Mouse (Mus musculus) spleen, embryonic (tissue): ENCODE data around the gene Golim4.
"Not testable (repeated sequence)": the region's sequence is repeated elsewhere in the genome, so short reads cannot be mapped to it uniquely, and the experiment has no call there.

Source experiments
- CTCF ChIA-PET: fragments of 350-600 bp; sonication (Branson Sonifier 250); formaldehyde crosslinking; loops from one replicate; lab custom pipeline; 2022; lab: Charles Lee

The Golim4 gene

GRCm38 (mm10) chr3:75956551-75957302 lies at the start of gene Golim4:
Golim4 (minus strand) TSS chr3:75956949.
- CTCF ChIA-PET = interaction anchor here (0.6 kb wide), 1 partner anchor 35 kb away, joined by 3 read pairs; no protein-coding TSS in a partner anchor

DNA sequence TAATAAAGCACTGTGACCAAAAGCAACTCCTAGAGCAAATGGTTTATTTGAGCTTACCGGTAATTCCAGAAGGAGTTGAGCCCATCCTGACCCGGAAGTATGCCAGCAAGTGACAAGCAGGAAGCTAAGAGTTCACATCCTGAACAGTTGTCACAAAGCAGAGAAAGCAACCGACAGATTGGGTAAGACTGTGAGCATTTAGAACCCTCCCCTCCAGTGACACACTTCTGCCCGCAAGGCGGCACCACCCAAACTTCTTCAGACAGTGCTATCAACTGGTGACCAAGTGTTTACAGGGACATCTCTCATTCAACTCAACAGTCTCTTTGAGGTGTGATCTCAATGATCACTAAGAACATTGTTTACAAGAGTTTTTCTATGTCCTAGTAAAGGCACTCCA lies 48.9 kb upstream of the Golim4 start:
- CTCF ChIA-PET = interaction anchor here (0.6 kb wide), 1 partner anchor 95 kb away, joined by 4 read pairs; no protein-coding TSS in a partner anchor

GRCm38 (mm10) chr3:76001156-76001555 lies 44.4 kb upstream of the Golim4 start:
- CTCF ChIA-PET = no interaction called here

DNA sequence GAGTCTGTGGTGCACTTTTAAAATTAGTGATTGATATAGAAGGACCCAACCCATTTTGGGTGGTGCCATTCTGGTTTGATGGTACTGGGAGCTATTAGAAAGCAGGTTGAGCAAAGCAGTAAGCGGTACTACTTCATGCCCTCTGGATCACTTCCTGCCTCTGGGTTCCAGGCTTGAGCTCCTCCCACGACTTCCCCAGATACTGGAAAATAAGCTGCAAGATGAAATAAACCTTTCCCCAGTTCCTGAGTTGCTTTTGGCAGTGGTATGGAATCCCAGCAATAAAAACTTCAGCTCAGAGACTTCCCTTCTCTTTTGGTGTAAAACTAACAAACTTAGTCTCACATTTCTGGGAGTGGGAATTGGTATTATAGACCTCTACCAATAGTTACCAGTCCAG lies 43.7 kb upstream of the Golim4 start:
- CTCF ChIA-PET = no interaction called here

DNA sequence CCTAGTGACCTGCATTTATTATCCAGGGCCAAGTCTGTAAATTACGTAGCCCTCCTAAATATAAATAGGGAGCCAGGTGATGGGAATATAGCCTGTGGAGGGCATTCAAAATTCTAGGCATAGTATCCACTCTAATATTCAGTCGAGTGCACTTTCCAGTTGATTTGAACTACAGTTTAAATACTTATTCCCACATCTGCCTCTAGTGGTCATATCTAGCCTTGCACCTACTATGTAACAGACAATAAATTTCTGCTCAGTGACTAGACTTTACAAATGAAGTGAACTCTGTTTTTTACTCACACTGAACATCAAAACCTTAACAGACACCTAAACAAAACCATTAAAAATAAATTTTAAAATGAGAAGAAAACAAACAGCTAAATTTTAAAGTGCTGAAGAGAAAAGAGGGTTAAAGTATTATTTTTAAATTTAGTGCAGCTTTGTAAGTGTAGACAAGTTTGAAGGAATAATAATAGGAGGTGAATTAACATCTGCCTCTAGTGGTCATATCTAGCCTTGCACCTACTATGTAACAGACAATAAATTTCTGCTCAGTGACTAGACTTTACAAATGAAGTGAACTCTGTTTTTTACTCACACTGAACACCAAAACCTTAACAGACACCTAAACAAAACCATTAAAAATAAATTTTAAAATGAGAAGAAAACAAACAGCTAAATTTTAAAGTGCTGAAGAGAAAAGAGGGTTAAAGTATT lies 24.4 kb upstream of the Golim4 start:
- CTCF ChIA-PET = not testable (repeated sequence)

DNA sequence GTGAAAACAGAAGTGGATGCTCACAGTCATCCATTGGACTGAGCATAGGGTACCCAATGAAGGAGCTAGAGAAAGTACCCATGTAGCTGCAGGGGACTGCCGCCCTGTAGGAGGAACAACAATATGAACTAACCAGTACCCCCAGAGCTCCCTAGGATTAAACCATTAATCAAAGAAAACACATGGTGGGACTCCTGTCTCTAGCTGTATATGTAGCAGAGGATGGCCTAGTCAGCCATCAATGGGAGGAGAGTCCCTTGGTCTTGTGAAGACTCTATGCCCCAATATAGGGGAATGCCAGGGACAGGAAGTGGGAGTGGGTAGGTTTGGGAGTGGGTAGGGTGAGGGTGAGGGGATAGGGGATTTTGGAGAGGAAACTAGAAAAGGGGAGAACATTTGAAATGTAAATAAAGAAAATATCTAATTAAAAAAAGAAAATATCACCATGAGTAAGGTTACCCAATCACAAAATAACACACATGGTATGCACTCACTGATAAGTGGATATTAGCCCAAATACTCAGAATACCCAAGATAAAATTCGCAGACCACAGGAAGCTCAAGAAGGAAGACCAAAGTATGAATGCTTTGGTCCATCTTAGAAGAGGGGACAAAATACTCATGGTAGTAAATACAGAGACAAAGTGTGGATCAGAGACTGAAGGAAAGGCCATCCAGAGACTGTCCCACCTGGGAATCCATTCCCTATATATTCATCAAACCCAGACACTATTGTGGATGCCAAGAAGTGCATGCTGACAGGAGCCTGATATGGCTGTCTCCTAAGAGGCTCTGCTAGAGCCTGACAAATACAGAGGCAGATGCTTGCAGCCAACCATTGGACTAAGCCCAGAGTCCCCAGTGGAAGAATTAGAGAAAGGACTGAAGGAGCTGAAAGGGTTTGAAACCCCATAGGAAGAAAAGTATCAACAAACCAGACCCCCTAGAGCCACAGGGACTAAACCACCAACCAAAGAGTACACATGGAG lies 6.3 kb upstream of the Golim4 start:
- CTCF ChIA-PET = interaction anchor here (0.6 kb wide), 1 partner anchor 796 kb away, joined by 3 read pairs; no protein-coding TSS in a partner anchor

- CTCF ChIA-PET = interaction anchor here (0.6 kb wide), 1 partner anchor 36 kb away, joined by 3 read pairs; no protein-coding TSS in a partner anchor
Observed at GRCm38 (mm10) chr3:75955661-75956491, 873 bp downstream of the Golim4 start.

GRCm38 (mm10) chr3:75954185-75954584 lies 2.6 kb downstream of the Golim4 start:
- CTCF ChIA-PET = no interaction called here

- CTCF ChIA-PET = no interaction called here
Observed at GRCm38 (mm10) chr3:75952328-75953060, 4.3 kb downstream of the Golim4 start.

GRCm38 (mm10) chr3:75950897-75951296 lies 5.9 kb downstream of the Golim4 start:
- CTCF ChIA-PET = no interaction called here

DNA sequence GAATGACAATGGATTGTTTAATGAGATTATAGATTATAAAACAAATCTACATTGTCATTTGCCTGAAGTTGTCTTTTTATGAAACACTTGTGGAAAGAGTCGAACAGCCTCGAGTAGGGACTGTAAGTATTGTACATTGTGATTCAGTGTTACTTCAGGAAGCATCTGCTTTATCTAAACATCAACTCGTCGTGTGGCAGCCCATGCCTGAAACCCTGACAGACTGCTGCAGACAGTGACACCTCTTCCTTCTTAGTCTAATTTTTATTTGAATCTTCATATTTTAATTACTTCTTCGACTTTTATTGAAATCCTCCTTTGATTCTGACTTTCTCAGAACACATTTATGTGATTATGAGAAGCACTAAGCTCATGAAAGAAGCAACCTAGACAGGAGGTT lies 7.4 kb downstream of the Golim4 start:
- CTCF ChIA-PET = no interaction called here

DNA sequence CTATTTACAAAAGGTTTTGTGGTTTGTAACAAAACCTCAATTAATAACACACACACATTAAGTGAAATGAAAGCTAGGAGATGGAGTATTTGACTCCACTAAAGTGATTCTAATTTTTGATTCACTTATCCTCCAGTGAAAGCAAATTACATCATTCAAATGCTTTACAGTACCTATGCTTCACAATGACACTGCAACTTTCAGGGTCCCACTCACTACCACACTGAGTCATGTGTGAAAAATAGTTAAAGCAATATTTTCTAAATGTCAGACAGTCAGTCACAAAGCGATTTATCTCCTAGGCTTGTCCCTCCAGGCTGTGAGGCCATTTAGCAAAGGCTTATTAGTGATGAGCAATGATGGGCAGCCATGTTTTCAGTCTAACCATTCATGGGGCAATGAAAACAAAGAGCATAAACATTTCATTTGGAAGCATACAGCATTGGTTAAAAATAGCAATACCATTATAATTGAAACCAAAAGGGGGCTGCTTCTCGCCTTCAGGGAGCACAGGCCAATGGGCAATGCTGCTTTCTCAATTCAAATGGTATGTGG lies 8.1 kb downstream of the Golim4 start:
- CTCF ChIA-PET = no interaction called here

DNA sequence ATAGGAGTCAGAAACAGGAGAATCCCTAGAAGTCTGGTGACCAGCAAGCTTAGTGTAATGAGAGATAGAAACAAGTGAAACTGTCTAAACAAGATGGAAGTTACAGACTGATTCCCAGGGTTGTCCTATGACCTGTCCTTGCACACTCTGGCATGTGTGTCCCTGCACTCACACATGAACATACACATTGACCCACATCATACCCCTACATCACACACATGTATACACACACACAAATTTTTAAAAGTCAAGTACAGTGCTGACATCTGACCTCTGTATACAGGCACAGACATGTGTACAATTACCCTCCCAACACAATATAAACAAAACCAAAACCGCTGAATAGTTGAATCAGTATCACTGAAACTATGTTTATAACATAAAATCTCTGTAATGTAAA lies 8.7 kb downstream of the Golim4 start:
- CTCF ChIA-PET = no interaction called here

- CTCF ChIA-PET = no interaction called here
Observed at GRCm38 (mm10) chr3:75942303-75943060, 14.3 kb downstream of the Golim4 start.

DNA sequence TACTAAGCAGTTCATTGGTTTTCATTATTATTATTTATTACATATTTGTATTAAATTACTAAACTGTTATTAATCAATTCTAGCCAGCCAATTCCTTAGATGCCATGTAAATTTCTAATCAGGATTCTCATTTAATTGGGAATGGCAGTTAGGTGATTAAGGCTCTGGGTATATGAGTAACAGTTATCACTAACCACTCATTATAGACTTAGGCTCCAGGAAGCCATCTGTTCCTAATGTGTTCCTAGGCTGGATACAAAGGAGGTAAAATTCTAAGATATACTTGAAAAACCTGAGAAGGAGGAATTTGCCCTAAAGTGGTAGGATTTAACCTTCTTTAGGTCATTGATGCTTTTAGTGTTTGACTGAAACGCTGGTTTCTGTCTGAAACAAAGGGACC lies 14.9 kb downstream of the Golim4 start:
- CTCF ChIA-PET = no interaction called here

DNA sequence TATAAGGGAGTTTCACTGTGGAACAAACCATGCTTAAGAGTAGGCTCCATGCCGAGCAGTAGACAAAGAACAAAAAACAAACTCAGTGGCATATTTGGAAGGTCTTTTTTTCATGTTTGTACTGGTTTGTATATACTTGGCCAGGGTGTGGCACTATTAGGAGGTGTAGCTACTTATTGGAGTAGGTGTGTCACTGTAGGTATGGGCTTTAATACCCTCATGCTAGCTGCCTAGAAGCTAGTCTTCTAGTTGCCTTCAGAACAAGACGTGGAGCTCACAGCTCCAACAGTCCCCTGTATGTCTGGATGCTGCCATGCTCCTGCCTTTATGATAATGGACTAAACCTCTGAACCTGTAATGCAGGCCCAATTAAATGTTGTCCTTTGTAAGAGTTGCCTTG lies 20.6 kb downstream of the Golim4 start:
- CTCF ChIA-PET = interaction anchor here (0.7 kb wide), 1 partner anchor 264 kb away, joined by 3 read pairs; no protein-coding TSS in a partner anchor

DNA sequence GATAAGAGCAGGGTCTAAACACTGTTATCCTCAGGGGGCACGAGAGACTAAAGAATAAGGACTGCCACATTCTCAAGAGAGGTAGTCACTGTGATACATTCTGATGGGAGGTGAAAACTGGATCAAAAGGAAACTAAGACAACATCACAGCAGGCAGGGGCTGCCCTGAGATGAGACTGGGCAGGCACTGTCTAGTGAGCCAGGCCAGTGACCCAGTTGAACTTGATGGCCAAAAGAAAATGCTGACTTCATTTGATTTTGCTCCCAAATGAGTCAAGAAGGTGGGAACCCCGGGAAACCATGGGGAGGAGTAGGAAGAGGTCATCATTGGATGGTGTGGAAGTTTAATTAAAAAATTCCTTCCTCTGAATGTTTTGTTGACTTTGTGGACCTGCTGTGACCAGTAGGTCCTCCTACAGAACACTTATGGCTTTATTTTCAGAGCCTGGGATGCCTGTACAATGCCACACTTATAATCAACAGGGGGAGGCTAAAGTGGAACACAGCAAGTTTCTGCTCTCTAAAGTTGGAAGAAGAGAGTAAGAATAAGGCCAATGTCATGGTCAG lies 26.0 kb downstream of the Golim4 start:
- CTCF ChIA-PET = no interaction called here

DNA sequence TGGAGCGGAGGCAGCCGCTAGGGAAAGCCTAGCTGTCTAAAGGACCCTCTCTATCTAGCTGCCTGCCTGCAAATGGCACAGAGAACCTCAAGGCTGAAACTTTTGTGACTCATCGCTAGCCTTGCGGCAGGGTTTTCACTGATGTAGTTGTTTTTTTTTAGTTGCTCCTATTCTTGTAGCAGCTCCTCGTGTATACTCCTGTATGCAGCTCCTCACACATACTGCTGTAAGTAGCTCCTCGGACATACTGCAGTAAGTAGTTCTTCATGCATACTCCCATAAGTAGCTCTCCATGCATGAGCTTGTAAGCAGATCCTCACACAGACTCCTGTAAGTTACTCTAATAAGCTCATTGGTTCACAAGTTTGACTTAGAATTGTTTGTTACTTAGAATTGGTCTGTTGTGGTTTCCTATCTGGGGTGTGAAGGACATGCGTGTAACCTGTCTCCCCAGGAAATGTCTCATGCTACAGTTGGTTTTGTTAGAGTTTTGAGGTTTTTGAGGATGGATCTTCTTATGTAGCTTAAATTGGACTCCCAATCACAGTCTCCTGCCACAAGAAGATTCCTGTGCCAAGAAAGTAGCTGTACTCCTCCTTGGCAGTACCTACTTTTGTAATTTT lies 26.7 kb downstream of the Golim4 start:
- CTCF ChIA-PET = no interaction called here
